Mouse (Mus musculus) ES-E14 (cell line): ENCODE results near the gene Dclk1. TPM values are rescaled to one million over a fixed set of nuclear protein-coding genes. Genes with fewer than 3 reads are reported as not detected.

ENCODE experiments used
- DNase-seq: peaks from one replicate; pipeline ENCODE4 v3.0.0-alpha.2; 2013; ENCODE audit warnings: low read depth, low spot score
- H3K27ac ChIP-seq: 2 replicates; pipeline ENCODE4 v1.5.1; 2012; ENCODE audit warnings: low read depth, mild to moderate bottlenecking, low read length, moderate library complexity, mixed read lengths; ENCODE audit not compliant: poor library complexity, insufficient read depth, severe bottlenecking
- H3K36me3 ChIP-seq: 2 replicates; pipeline ENCODE4 v1.6.1; 2012; ENCODE audit warnings: mild to moderate bottlenecking, low read length, moderate library complexity, mixed read lengths; ENCODE audit not compliant: control insufficient read depth, poor library complexity, insufficient read depth, severe bottlenecking
- H3K4me1 ChIP-seq, 2 experiments: fragments of 150-350 bp in 1 of 2; sonication (generic) in 1 of 2; 2 replicates each; pipeline ENCODE4 v1.6.1; 2012; ENCODE audit warnings: low read length in 2 of 2, mild to moderate bottlenecking in 1 of 2, mixed read lengths in 1 of 2; ENCODE audit not compliant: control insufficient read depth in 2 of 2, insufficient read depth in 2 of 2, poor library complexity in 1 of 2
- H3K4me3 ChIP-seq, 2 experiments: fragments of 150-350 bp in 1 of 2; sonication (generic) in 1 of 2; 2 replicates each; pipeline ENCODE4 v1.5.1; 2012; ENCODE audit warnings: low read length in 2 of 2, low read depth in 1 of 2, mild to moderate bottlenecking in 1 of 2, mixed read lengths in 1 of 2; ENCODE audit not compliant: insufficient read depth in 1 of 2, poor library complexity in 1 of 2, severe bottlenecking in 1 of 2
- H3K9ac ChIP-seq: 2 replicates; pipeline ENCODE4 v1.6.1; 2012; ENCODE audit warnings: low read depth, mild to moderate bottlenecking, low read length, mixed read lengths; ENCODE audit not compliant: poor library complexity, insufficient read depth, severe bottlenecking
- H3K9me3 ChIP-seq: fragments of 150-350 bp; sonication (generic); 2 replicates; pipeline ENCODE4 v1.6.1; 2012; ENCODE audit warnings: low read depth, mild to moderate bottlenecking, low read length; ENCODE audit not compliant: control insufficient read depth, insufficient read depth
- CHD2 ChIP-seq: IDR thresholded peaks from 2 replicates; pipeline ENCODE4 v1.6.1; 2014; ENCODE audit warnings: mild to moderate bottlenecking, low read depth, low read length, inconsistent platforms
- HCFC1 ChIP-seq: IDR thresholded peaks from 2 replicates; pipeline ENCODE4 v1.6.1; 2012; ENCODE audit warnings: low read length, inconsistent platforms, borderline replicate concordance; ENCODE audit not compliant: insufficient read depth
- MAFK ChIP-seq: IDR thresholded peaks from 2 replicates; pipeline ENCODE4 v1.6.1; 2014; ENCODE audit warnings: mild to moderate bottlenecking, low read depth, low read length, inconsistent platforms; ENCODE audit not compliant: insufficient read depth
- ZC3H11A ChIP-seq: IDR thresholded peaks from 2 replicates; pipeline ENCODE4 v1.6.1; 2012; ENCODE audit warnings: low read depth, mild to moderate bottlenecking, inconsistent platforms, low read length, borderline replicate concordance
- ZNF384 ChIP-seq: IDR thresholded peaks from 2 replicates; pipeline ENCODE4 v1.6.1; 2012; ENCODE audit warnings: low read depth, low read length, inconsistent platforms
- in situ Hi-C, 2 experiments: fragments of 600-800 bp; cut with MboI; formaldehyde crosslinking; loops; one replicate each; pipeline ENCODE4 v1.15.1; 2025; ENCODE audit warnings: low sequenced_read_pairs in 2 of 2, inconsistent platforms in 1 of 2; ENCODE audit not compliant: unreplicated experiment in 2 of 2
- total RNA-seq: library from RNA; depleted of rRNA; stranded (reverse); fragments of 300-350 nt; gene quantifications from 2 replicates; pipeline ENCODE4 v1.2.3, GENCODE M21; 2012

The Dclk1 gene
- total RNA-seq, 1 experiment: 1.7 TPM

DNA sequence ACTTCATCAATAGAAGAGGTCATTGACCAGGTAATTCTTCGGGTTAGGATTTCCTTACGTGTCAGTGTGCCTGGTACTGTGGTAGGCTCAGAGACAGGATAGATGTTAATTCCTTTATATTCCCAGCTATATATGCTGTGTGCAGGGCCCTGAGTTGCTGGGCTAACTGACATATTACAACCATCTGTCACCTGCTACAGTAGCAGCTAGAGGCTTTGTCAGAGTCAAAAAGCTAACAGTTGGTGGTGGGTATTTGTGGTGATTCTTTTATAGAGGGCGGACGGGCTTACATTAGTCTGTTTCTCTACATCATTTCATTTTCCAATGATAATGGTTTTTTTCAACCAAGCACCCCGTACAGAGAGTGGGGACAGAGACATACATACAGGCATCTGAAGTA is 285.8 kb downstream of the Dclk1 start:
- H3K36me3 ChIP-seq: no peaks in the 10 kb centered on the region
- no peaks in the 10 kb centered on the region for H3K9me3 ChIP-seq
- TF ChIP-seq MAFK (no peak), CHD2 (no peak), ZNF384 (no peak), ZC3H11A (no peak), HCFC1 (no peak)
- in situ Hi-C loops: no loop called here
- DNase-seq: no peak
- H3K4me3 ChIP-seq: no peak overlapping the region
- no peaks in the 10 kb centered on the region; a peak in 1 of 4 replicates for H3K4me1 ChIP-seq
- H3K27ac ChIP-seq: no peak overlapping the region
- H3K9ac ChIP-seq: no peak overlapping the region

DNA sequence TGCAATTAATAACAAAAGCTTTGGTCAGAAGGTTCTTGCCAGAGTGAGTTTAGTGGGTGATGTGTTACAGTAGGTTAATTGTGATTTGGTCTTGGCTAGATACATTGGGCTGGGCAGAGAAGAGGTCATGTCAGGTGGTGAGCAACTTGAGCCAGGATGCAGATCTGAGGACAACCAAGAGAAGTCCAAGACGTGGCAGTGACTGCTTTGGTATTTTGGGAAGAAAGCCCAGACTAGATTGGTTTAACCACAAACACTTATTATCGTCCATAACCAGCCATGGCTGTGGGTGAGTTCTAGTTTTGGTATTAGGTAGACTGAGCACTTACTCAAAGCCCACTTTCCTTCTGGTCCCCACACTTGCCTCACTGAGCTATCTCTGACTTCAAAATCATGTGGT is 287.2 kb downstream of the Dclk1 start:
- DNase-seq: no peak
- TF ChIP-seq HCFC1: no peak
- H3K4me3 ChIP-seq: no peak overlapping the region
- H3K4me1 ChIP-seq: no peaks in the 10 kb centered on the region; a peak in 1 of 4 replicates
- in situ Hi-C loops: no loop called here
- no peak overlapping the region for H3K27ac ChIP-seq
- H3K36me3 ChIP-seq: no peaks in the 10 kb centered on the region
- no peaks in the 10 kb centered on the region for H3K9me3 ChIP-seq
- no peak overlapping the region for H3K9ac ChIP-seq

DNA sequence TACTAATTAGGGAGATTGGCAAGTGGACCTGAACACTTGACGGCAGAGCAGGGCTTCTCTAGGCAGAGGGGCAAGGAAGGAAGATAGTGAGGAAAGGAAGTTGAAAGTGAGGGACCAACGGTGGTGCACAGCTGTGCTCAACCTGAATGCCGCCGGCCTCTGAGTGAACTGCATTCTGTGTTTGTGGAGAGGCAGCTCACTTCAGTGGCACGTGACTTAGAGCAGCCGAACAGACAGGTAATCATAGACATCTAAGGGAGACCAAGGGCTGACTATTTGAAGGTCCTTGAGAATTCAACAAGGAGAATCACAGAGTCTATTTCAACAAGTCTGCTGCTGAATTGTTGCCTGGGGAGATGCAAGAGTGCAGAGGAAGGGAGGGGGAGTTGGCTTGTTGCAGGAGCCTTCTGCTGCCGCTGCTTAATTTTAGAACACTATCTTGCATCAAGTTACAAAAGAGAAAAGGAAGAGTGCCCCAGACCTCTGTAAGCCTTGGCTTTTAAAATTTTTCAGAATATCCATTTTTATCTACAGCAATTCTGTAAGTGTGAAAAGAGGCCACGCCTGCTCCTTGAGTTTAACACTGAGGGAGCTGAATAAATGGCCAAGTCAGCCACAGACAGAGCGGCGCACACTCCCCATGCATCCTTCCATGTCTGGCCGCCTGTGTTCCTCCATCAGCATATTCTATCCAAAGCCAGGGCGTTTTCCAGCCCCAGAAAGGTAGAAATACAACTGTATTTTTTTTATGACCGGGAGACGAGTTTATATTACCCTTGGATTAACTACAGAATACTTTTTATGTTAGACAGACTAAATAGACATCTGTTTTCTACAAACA is 289.3 kb downstream of the Dclk1 start:
- TF ChIP-seq HCFC1 (no peak), MAFK (no peak), CHD2 (no peak), ZNF384 (no peak), ZC3H11A (no peak)
- Histone ChIP-seq H3K4me1 (no peaks in the 10 kb centered on the region), H3K9me3 (no peaks in the 10 kb centered on the region), H3K4me3 (no peak overlapping the region), H3K36me3 (no peaks in the 10 kb centered on the region), H3K27ac (no peak overlapping the region), H3K9ac (no peak overlapping the region)
- no peak for DNase-seq
- in situ Hi-C loops: no loop called here

DNA sequence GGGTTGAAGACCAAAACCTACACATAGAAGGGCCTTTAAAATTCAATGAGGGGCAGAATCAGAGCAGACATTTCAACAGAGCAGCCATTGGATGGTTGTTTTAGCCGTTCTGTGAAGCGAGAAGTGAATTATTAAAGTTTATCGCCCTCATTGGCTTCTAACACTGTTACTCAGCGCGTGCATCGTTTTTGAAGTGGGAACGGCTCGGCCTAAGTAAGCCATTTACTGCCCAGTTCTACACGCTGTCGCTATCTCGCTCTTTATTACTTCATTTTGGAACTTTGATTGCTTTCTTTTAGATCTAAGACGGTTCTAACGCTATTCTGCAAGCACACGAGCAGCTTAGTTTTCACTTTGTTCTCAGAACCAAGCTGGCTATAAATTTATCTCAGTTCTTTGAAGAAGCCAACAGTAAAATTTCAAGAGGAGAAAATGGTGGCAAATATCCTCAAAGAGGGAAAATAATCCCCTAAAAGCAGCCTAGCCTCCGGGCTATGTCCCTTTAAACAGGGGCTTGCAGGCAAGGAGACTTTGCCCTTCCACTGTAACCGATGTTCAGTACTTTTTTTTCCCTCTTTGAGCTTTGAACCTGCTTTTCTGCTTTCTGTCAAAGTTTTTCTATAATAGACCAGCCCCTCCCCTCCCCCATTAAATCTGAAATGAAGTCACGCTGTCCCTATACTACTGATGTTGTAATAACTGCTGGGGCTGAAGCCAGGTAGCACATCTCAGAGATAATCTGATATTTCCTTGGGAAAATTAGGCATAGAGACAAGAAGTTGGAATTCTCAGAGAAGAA is 290.2 kb downstream of the Dclk1 start:
- H3K4me1 ChIP-seq: no peaks in the 10 kb centered on the region
- H3K27ac ChIP-seq: no peak overlapping the region
- in situ Hi-C loops: no loop called here
- no peak overlapping the region for H3K4me3 ChIP-seq
- H3K9ac ChIP-seq: no peak overlapping the region
- DNase-seq: no peak
- H3K9me3 ChIP-seq: no peaks in the 10 kb centered on the region
- TF ChIP-seq MAFK (no peak), ZNF384 (no peak), ZC3H11A (no peak), CHD2 (no peak), HCFC1 (no peak)
- H3K36me3 ChIP-seq: no peaks in the 10 kb centered on the region
